Mouse (Mus musculus): ENCODE measurements around the gene Cyp2u1.

DNA sequence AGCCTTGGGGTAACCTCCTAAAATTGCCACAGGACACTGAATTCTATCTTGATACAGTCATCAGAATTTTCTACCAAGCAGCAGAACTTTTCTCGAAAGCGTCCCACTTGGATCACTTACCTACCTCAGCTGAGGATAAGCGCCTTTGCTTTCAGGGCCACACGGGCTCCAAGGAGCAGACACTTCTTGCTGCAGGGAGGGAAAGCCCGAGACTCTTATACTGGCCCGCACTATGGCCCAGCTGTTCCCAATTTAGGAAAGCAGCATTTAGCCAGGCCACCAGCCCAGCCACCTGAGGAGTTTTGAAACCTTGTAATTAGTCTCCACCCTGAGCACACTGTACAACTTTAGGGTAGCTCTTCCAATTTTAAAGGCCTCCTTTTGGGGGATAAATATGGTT lies 40.3 kb upstream of the Cyp2u1 start:
- TF ChIP-seq CTCF (IDR thresholded peaks at IDR 0.05; ENCODE audit: extremely low read depth, insufficient read depth, insufficient read length, insufficient replicate concordance) (no peak), POLR2A (IDR thresholded peaks at IDR 0.05; ENCODE audit: low read depth, low read length) (no peak)
